15 mouse cellular contexts compared by ENCODE assay signal in genomic region chr12:99868821-99869220, GRCm38 (mm10).
"Had no signal": no experiment of that assay in that cellular context is flagged by ENCODE, and none has a peak within 500 bp of the region (broad histone marks: within the 10 kb centered on the region; RNA-seq: fewer than 3 reads in every experiment).

No protein-coding gene starts in this region.

- H3K9ac ChIP-seq: lung, embryonic 14.5 days; midbrain, embryonic 12.5 days; neural tube, embryonic 12.5 days had no signal

- H3K27ac ChIP-seq: midbrain, embryonic 10.5 days; midbrain, embryonic 12.5 days; neural tube, embryonic 12.5 days had no signal

- H3K9me3 ChIP-seq: midbrain, embryonic 10.5 days; midbrain, embryonic 12.5 days; neural tube, embryonic 12.5 days had no signal

- H3K4me3 ChIP-seq: midbrain, embryonic 10.5 days; midbrain, embryonic 12.5 days; myocyte; neural tube, embryonic 12.5 days had no signal

- H3K36me3 ChIP-seq: midbrain, embryonic 10.5 days; midbrain, embryonic 12.5 days; neural tube, embryonic 12.5 days had no signal

- DNase-seq: lung, adult 18-20 months; lung, embryonic 14.5 days; lung, postnatal 10 days; lung, postnatal 4 days; midbrain, embryonic 14.5 days; right cerebral cortex, postnatal 25 days; right cerebral cortex, postnatal 4 days; spleen, adult 18-20 months; thymus, adult 2 months; thymus, postnatal 25 days; thymus, postnatal 4 days had no signal
